8 mouse cellular contexts compared by ENCODE assay signal in the genomic region with DNA sequence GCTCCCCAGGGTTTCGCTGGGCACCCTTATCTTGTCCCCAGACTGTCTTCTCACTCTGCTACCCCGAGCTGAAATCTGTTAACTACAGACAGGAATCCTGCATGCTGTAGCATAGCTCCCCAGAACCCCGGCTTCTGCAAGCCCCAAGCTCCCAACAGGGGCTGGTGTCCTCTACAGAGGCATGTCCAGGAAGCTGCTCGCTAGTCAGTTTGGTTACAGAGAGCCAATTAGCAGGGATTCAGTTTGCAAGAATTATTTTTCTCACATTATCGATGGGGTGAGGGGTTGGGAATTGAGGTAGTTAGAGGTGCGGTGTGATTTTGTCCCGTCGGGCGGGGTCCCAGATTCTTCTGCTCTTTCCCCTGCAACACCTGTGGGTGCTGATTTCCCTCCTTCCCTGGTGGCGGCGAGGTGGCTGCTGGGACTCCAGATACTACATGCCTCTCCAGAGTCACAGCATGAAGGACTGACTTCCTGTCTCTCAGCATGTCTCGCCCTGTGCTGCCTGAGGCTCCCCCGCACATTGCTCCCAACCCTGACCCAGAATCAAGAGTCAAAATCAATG. TPM values are rescaled to one million over a fixed set of nuclear protein-coding genes. Genes with fewer than 3 reads are reported as not detected.
A peak's percentile ranks its signal among the peaks of the same experiment; 100 is the strongest.
DNase-seq lines count a peak whose midpoint lies in the region; ATAC-seq and TF ChIP-seq lines count a peak whose summit lies in the region.

No protein-coding gene starts in this region.

- TF ChIP-seq POLR2A in embryonic fibroblast, embryonic 13.5 days (IDR thresholded peaks at IDR 0.05; ENCODE audit: low read depth, low read length) = peak; percentile 50; the same call in 1 of the 2 replicates

- no peak for DNase-seq in heart, adult 8-10 months (ENCODE audit: low spot score)
- no peak for DNase-seq in intestine, embryonic 14.5 days (ENCODE audit: low spot score)
- no peak for DNase-seq in urinary bladder, adult 18-20 months (ENCODE audit: low spot score in 2 of 2)
- no peak for DNase-seq in layer of hippocampus, adult 11-12 months (ENCODE audit: low spot score)

- no peaks in the 10 kb centered on the region for H3K36me3 ChIP-seq in heart, embryonic 11.5 days (ENCODE audit: control insufficient read depth, insufficient read depth, low read length)
- no peaks in the 10 kb centered on the region for H3K36me3 ChIP-seq in intestine, embryonic 14.5 days (ENCODE audit: control insufficient read depth, insufficient read depth, low read length)
- no peaks in the 10 kb centered on the region for H3K36me3 ChIP-seq in liver, embryonic 16.5 days (ENCODE audit: control insufficient read depth, insufficient read depth)
- no peaks in the 10 kb centered on the region for H3K36me3 ChIP-seq in neural tube, embryonic 12.5 days

- H3K4me3 ChIP-seq in heart, embryonic 11.5 days (ENCODE audit: low read depth, low read length) = peak overlapping the region; percentile 52
- H3K4me3 ChIP-seq in embryonic fibroblast, embryonic 13.5 days (ENCODE audit: insufficient read depth, low read length) = peak overlapping the region; percentile 53
- peak overlapping the region; percentile 49 for H3K4me3 ChIP-seq in intestine, embryonic 14.5 days (ENCODE audit: low read depth, low read length)
- H3K4me3 ChIP-seq in liver, embryonic 16.5 days (ENCODE audit: low read depth, low read length) = peak overlapping the region; percentile 63
- peak overlapping the region; percentile 47 for H3K4me3 ChIP-seq in neural tube, embryonic 12.5 days

- ATAC-seq in heart, embryonic 11.5 days (replicated peaks; ENCODE audit: insufficient number of reproducible peaks, low FRiP score, low TSS enrichment) = 0 out of 2 replicates have a peak, but pooled peaks have one; percentile 4
- ATAC-seq in intestine, embryonic 14.5 days (replicated peaks; ENCODE audit: low FRiP score, low TSS enrichment, low read depth) = peak; percentile 13; the same call in 1 of the 2 replicates
- peak; percentile 36 for ATAC-seq in liver, embryonic 16.5 days (ENCODE audit: low read depth)
- peak; percentile 11; the same call in 1 of the 2 replicates for ATAC-seq in neural tube, embryonic 12.5 days (ENCODE audit: low FRiP score, low read depth)

- peaks cover 33% of the 10 kb centered on the region for H3K4me1 ChIP-seq in heart, embryonic 11.5 days (ENCODE audit: control insufficient read depth, insufficient read depth, low read length)
- H3K4me1 ChIP-seq in embryonic fibroblast, embryonic 13.5 days (ENCODE audit: control insufficient read depth, insufficient read depth, low read length) = peaks cover 3% of the 10 kb centered on the region; the same call in 1 of the 2 replicates
- H3K4me1 ChIP-seq in intestine, embryonic 14.5 days (replicated peaks; ENCODE audit: control insufficient read depth, insufficient read depth, low read length) = peaks cover 22% of the 10 kb centered on the region
- peaks cover 20% of the 10 kb centered on the region for H3K4me1 ChIP-seq in liver, embryonic 16.5 days (ENCODE audit: control insufficient read depth, low read depth, low read length)
- peaks cover 28% of the 10 kb centered on the region for H3K4me1 ChIP-seq in neural tube, embryonic 12.5 days

- peak overlapping the region; percentile 99 for H3K27ac ChIP-seq in heart, embryonic 11.5 days (ENCODE audit: low read depth, low read length)
- peak overlapping the region; percentile 83 for H3K27ac ChIP-seq in embryonic fibroblast, embryonic 13.5 days (ENCODE audit: insufficient read depth, low read length)
- H3K27ac ChIP-seq in intestine, embryonic 14.5 days (ENCODE audit: low read depth) = peak overlapping the region; percentile 98
- H3K27ac ChIP-seq in liver, embryonic 16.5 days (ENCODE audit: low read length) = peak overlapping the region; percentile 88
- peak overlapping the region; percentile 97 for H3K27ac ChIP-seq in neural tube, embryonic 12.5 days

- peak overlapping the region; percentile 92 for H3K4me2 ChIP-seq in heart, embryonic 11.5 days
- H3K4me2 ChIP-seq in intestine, embryonic 14.5 days (ENCODE audit: low read length) = peak overlapping the region; percentile 72
- H3K4me2 ChIP-seq in liver, embryonic 16.5 days (ENCODE audit: low read depth, low read length) = peak overlapping the region; percentile 86
- H3K4me2 ChIP-seq in neural tube, embryonic 12.5 days (replicated peaks) = peak overlapping the region; percentile 92

- no peaks in the 10 kb centered on the region for H3K9me3 ChIP-seq in heart, embryonic 11.5 days (replicated peaks; ENCODE audit: control insufficient read depth, low read length)
- H3K9me3 ChIP-seq in intestine, embryonic 14.5 days (ENCODE audit: control insufficient read depth, low read length) = no peaks in the 10 kb centered on the region
- H3K9me3 ChIP-seq in liver, embryonic 16.5 days (replicated peaks; ENCODE audit: control insufficient read depth, low read length) = no peaks in the 10 kb centered on the region
- H3K9me3 ChIP-seq in neural tube, embryonic 12.5 days = no peaks in the 10 kb centered on the region

- H3K27me3 ChIP-seq in heart, embryonic 11.5 days (ENCODE audit: control insufficient read depth, insufficient read depth, low read length) = no peaks in the 10 kb centered on the region
- H3K27me3 ChIP-seq in intestine, embryonic 14.5 days (replicated peaks; ENCODE audit: control insufficient read depth, insufficient read depth, low read length) = no peaks in the 10 kb centered on the region
- no peaks in the 10 kb centered on the region for H3K27me3 ChIP-seq in liver, embryonic 16.5 days (ENCODE audit: control insufficient read depth, insufficient read depth, low read depth, low read length)
- no peaks in the 10 kb centered on the region for H3K27me3 ChIP-seq in neural tube, embryonic 12.5 days (replicated peaks)

- WGBS in heart, embryonic 11.5 days (ENCODE audit: insufficient replicate concordance) = 13% methylated on average over 13 of the region's 13 CpGs
- 16% methylated on average over 13 of the region's 13 CpGs for WGBS in intestine, embryonic 14.5 days
- WGBS in liver, embryonic 16.5 days (ENCODE audit: insufficient replicate concordance) = 6% methylated on average over 13 of the region's 13 CpGs
- WGBS in neural tube, embryonic 12.5 days = 19% methylated on average over 13 of the region's 13 CpGs

- no peak for TF ChIP-seq CTCF in embryonic fibroblast, embryonic 13.5 days (IDR thresholded peaks at IDR 0.05; ENCODE audit: borderline replicate concordance, insufficient read depth, low read length)

- peak overlapping the region; percentile 88 for H3K9ac ChIP-seq in heart, embryonic 11.5 days (ENCODE audit: low read depth, low read length)
- peak overlapping the region; percentile 79 for H3K9ac ChIP-seq in intestine, embryonic 14.5 days (ENCODE audit: low read length)
- H3K9ac ChIP-seq in liver, embryonic 16.5 days (ENCODE audit: low read depth, low read length) = peak overlapping the region; percentile 76
- peak overlapping the region; percentile 82 for H3K9ac ChIP-seq in neural tube, embryonic 12.5 days

RNA-seq across cellular contexts. Expression of a gene that starts 31.6 kb away (rescaled TPM):
- 1,448 and 1,508 TPM in 2 replicates for polyA plus RNA-seq in heart, embryonic 11.5 days (2014; fragmentation: Nextera tagmentation; extraction: Ambion mirVana)
- total RNA-seq in heart, adult 8-10 months (2022) = 100 to 1,000 TPM; 188 to 320 (median 251) TPM
- polyA plus RNA-seq in embryonic fibroblast, embryonic 13.5 days (2011; ENCODE audit: insufficient read length, low read depth, missing spikeins) = 5,586 and 6,404 TPM in 2 replicates
- 2,797 and 3,021 TPM in 2 replicates for polyA plus RNA-seq in intestine, embryonic 14.5 days (2014; fragmentation: Nextera tagmentation; extraction: Ambion mirVana)
- polyA plus RNA-seq in liver, embryonic 16.5 days (2015; fragmentation: Nextera tagmentation; extraction: Ambion mirVana) = 531 and 545 TPM in 2 replicates
- polyA plus RNA-seq in neural tube, embryonic 12.5 days (2016; fragmentation: Nextera tagmentation; extraction: Ambion mirVana) = 3,655 and 3,681 TPM in 2 replicates

RNA-seq across cellular contexts. Expression of a gene that starts 44.6 kb away (rescaled TPM):
- polyA plus RNA-seq in heart, embryonic 11.5 days (2014; fragmentation: Nextera tagmentation; extraction: Ambion mirVana) = 0.57 TPM in 1 of 2 replicates, not detected in the other
- total RNA-seq in heart, adult 8-10 months (2022) = not detected
- polyA plus RNA-seq in embryonic fibroblast, embryonic 13.5 days (2011; ENCODE audit: insufficient read length, low read depth, missing spikeins) = not detected in 2 replicates
- 0.12 and 0.65 TPM in 2 replicates for polyA plus RNA-seq in intestine, embryonic 14.5 days (2014; fragmentation: Nextera tagmentation; extraction: Ambion mirVana)
- not detected in 2 replicates for polyA plus RNA-seq in liver, embryonic 16.5 days (2015; fragmentation: Nextera tagmentation; extraction: Ambion mirVana)
- 1.1 and 1.6 TPM in 2 replicates for polyA plus RNA-seq in neural tube, embryonic 12.5 days (2016; fragmentation: Nextera tagmentation; extraction: Ambion mirVana)
